Comparison of ENCODE assay signal across 15 mouse cellular contexts in the genomic region with DNA sequence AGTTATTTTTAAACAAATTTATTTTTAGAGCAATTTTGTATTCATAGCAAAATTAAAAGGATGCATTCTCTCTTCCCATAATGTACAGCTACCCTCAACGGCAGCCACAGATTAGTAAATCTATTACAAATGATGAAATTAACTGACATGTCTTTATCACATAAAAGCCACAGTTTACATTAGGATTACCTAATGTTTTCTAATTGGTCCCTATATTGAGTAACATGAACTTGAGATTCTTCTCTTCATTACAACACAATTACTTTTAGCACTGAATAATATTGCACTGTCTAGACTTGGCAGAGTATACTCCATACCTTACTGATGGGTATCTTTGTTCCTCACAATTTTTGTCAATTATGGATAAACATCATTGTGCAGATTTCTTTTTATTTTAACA.
"Had no signal": no experiment of that assay in that cellular context is flagged by ENCODE, and none has a peak within 500 bp of the region (broad histone marks: within the 10 kb centered on the region; RNA-seq: fewer than 3 reads in every experiment).

No protein-coding gene starts in this region.

- DNase-seq: gastrocnemius, postnatal 14 days; gastrocnemius, postnatal 36 days; heart, adult 18-20 months; heart, postnatal 14 days; heart, postnatal 36 days; kidney, adult 18-20 months; kidney, adult 8-10 months; kidney, postnatal 10 days; kidney, postnatal 25 days; layer of hippocampus, adult 9-11 months; layer of hippocampus, postnatal 36 days; left cerebral cortex, postnatal 4 days; liver, embryonic 13.5 days had no signal

- ATAC-seq: hindbrain, postnatal 0 days; intestine, embryonic 16.5 days had no signal
